Mouse (Mus musculus) intestine, postnatal 0 days (tissue): ENCODE results near the gene Fggy. TPM values are rescaled to one million over a fixed set of nuclear protein-coding genes. Genes with fewer than 3 reads are reported as not detected.
A peak's percentile ranks its signal among the peaks of the same experiment; 100 is the strongest.

Experiments used
- ATAC-seq: fragments of 200-750 bp; cut with Nextera tagmentation; 2 replicates; pipeline ENCODE4 v1.8.0; 2017; ENCODE audit warnings: mild to moderate bottlenecking, moderate TSS enrichment, moderate library complexity
- H3K27ac ChIP-seq: fragments of 300-500 bp; sonication (generic); 2 replicates; pipeline ENCODE4 v1.5.1; 2014; ENCODE audit warnings: mild to moderate bottlenecking, low read depth, low read length, moderate library complexity
- H3K27me3 ChIP-seq: fragments of 300-500 bp; sonication (generic); replicated peaks from 2 replicates; pipeline ENCODE4 v1.6.1; 2014; ENCODE audit warnings: low read length, mixed read lengths; ENCODE audit not compliant: control insufficient read depth, insufficient read depth
- H3K36me3 ChIP-seq: fragments of 300-500 bp; sonication (generic); 2 replicates; pipeline ENCODE4 v1.6.1; 2014; ENCODE audit warnings: mild to moderate bottlenecking, moderate library complexity; ENCODE audit not compliant: control insufficient read depth, insufficient read depth
- H3K4me1 ChIP-seq: fragments of 300-500 bp; sonication (generic); replicated peaks from 2 replicates; pipeline ENCODE4 v1.6.1; 2014; ENCODE audit warnings: antibody characterized with exemption, low read length, mixed read lengths; ENCODE audit not compliant: control insufficient read depth, insufficient read depth
- H3K4me2 ChIP-seq: fragments of 300-500 bp; sonication (generic); replicated peaks from 2 replicates; pipeline ENCODE4 v1.6.1; 2014; ENCODE audit warnings: low read depth, mild to moderate bottlenecking, moderate library complexity
- H3K4me3 ChIP-seq: fragments of 300-500 bp; sonication (generic); 2 replicates; pipeline ENCODE4 v1.5.1; 2014; ENCODE audit warnings: low read depth, low read length
- H3K9ac ChIP-seq: fragments of 300-500 bp; sonication (generic); 2 replicates; pipeline ENCODE4 v1.6.1; 2014; ENCODE audit warnings: mild to moderate bottlenecking, low read depth, low read length
- H3K9me3 ChIP-seq: fragments of 300-500 bp; sonication (generic); 2 replicates; pipeline ENCODE4 v1.6.1; 2016; ENCODE audit warnings: mixed run types; ENCODE audit not compliant: control insufficient read depth
- CTCF ChIP-seq: sonication (generic); IDR thresholded peaks from 2 replicates; pipeline ENCODE4 v1.5.1; 2016; ENCODE audit warnings: low read depth, mild to moderate bottlenecking, control low read depth, antibody characterized with exemption, moderate library complexity
- WGBS: fragments of 180-500 bp; shearing (Covaris S2); extraction: QIAGEN DNeasy Blood & Tissue Kit; methylation state at CpG from one replicate; pipeline ENCODE4 v1.1.7; 2014; 5-methylcytosine and 5-hydroxymethylcytosine counted together
- polyA plus RNA-seq: library from polyadenylated mRNA; unstranded; fragments of >200 nt; fragmentation: Nextera tagmentation; extraction: Ambion mirVana; gene quantifications from 2 replicates; pipeline ENCODE4 v1.2.1, GENCODE M21; 2015

Gene Fggy
- polyA plus RNA-seq, 1 experiment from 2014 or later: 9.9 TPM

GRCm38 (mm10) chr4:95871216-95871881 is 314.0 kb downstream of the Fggy start:
- Histone ChIP-seq H3K9me3 (no peaks in the 10 kb centered on the region), H3K9ac (no peak overlapping the region), H3K4me3 (no peak overlapping the region), H3K27ac (no peak overlapping the region), H3K36me3 (no peaks in the 10 kb centered on the region), H3K27me3 (no peaks in the 10 kb centered on the region), H3K4me2 (peak overlapping the region; percentile 31; the same call in 1 of the 2 replicates), H3K4me1 (no peaks in the 10 kb centered on the region)
- 14% methylated on average over 6 of the region's 6 CpGs for WGBS
- ATAC-seq: no peak
- TF ChIP-seq CTCF: peak; percentile 89

- no peak overlapping the region for H3K4me2 ChIP-seq
- H3K4me3 ChIP-seq: no peak overlapping the region
- no peaks in the 10 kb centered on the region for H3K27me3 ChIP-seq
- no peaks in the 10 kb centered on the region for H3K4me1 ChIP-seq
- 76% methylated on average over 4 of the region's 4 CpGs for WGBS
- no peak overlapping the region for H3K27ac ChIP-seq
- H3K9me3 ChIP-seq: no peaks in the 10 kb centered on the region
- no peak for TF ChIP-seq CTCF
- H3K36me3 ChIP-seq: no peaks in the 10 kb centered on the region
- no peak overlapping the region for H3K9ac ChIP-seq
- ATAC-seq: no peak
Observed at GRCm38 (mm10) chr4:95875896-95876295, 318.6 kb downstream of the Fggy start.

DNA sequence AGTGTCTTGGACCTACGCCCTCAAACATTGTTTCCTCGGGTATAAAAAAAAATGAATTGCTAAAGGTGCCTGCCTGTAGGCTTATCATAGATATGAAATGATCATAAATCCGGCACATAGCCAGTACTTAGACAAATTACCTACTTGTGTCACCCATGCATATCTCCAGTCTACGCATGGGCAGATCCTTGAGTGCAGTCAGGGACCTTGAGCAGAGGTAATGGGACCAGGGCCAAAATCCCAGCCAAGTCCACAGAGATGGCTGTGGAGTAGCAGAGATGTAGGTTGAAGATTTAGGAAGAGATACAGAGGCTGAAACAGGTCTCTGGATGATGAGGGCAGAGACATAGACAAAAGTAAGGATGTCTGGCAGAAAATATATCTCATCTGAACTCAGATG is 320.1 kb downstream of the Fggy start:
- WGBS: 39% methylated on average over 4 of the region's 4 CpGs
- Histone ChIP-seq H3K9me3 (no peaks in the 10 kb centered on the region), H3K27ac (no peak overlapping the region), H3K4me3 (no peak overlapping the region), H3K9ac (no peak overlapping the region), H3K4me1 (no peaks in the 10 kb centered on the region), H3K36me3 (no peaks in the 10 kb centered on the region), H3K4me2 (no peak overlapping the region), H3K27me3 (no peaks in the 10 kb centered on the region)
- ATAC-seq: no peak
- TF ChIP-seq CTCF: no peak

- H3K27ac ChIP-seq: no peak overlapping the region
- H3K36me3 ChIP-seq: no peaks in the 10 kb centered on the region
- H3K4me3 ChIP-seq: no peak overlapping the region
- WGBS: 75% methylated on average over 4 of the region's 4 CpGs
- no peak overlapping the region for H3K9ac ChIP-seq
- H3K9me3 ChIP-seq: no peaks in the 10 kb centered on the region
- no peaks in the 10 kb centered on the region for H3K27me3 ChIP-seq
- H3K4me1 ChIP-seq: no peaks in the 10 kb centered on the region
- TF ChIP-seq CTCF: no peak
- H3K4me2 ChIP-seq: no peak overlapping the region
- no peak for ATAC-seq
Observed at GRCm38 (mm10) chr4:95881751-95882350, 324.5 kb downstream of the Fggy start.

GRCm38 (mm10) chr4:95884184-95885145 is 327.2 kb downstream of the Fggy start:
- Histone ChIP-seq H3K4me3 (no peak overlapping the region), H3K27ac (no peak overlapping the region), H3K4me1 (no peaks in the 10 kb centered on the region), H3K9ac (no peak overlapping the region), H3K4me2 (no peak overlapping the region), H3K36me3 (no peaks in the 10 kb centered on the region), H3K9me3 (no peaks in the 10 kb centered on the region), H3K27me3 (no peaks in the 10 kb centered on the region)
- no peak for TF ChIP-seq CTCF
- WGBS: 86% methylated on average over 4 of the region's 4 CpGs
- no peak for ATAC-seq

- H3K9me3 ChIP-seq: no peaks in the 10 kb centered on the region
- H3K27me3 ChIP-seq: no peaks in the 10 kb centered on the region
- H3K36me3 ChIP-seq: no peaks in the 10 kb centered on the region
- no peak for TF ChIP-seq CTCF
- no peak overlapping the region for H3K27ac ChIP-seq
- no peak overlapping the region for H3K9ac ChIP-seq
- WGBS: 89% methylated on average over 2 of the region's 2 CpGs
- H3K4me3 ChIP-seq: no peak overlapping the region
- no peak overlapping the region for H3K4me2 ChIP-seq
- no peak for ATAC-seq
- H3K4me1 ChIP-seq: no peaks in the 10 kb centered on the region
Observed at GRCm38 (mm10) chr4:95895199-95895754, 338.0 kb downstream of the Fggy start.
